Mouse (Mus musculus): ENCODE data around the gene Cacna1g. TPM values are rescaled to one million over a fixed set of nuclear protein-coding genes. Genes with fewer than 3 reads are reported as not detected.

Cacna1g gene
- total RNA-seq, 1 experiment from 2014 or later = 0.24 TPM

GRCm38 (mm10) chr11:94445300-94445699 is 28.7 kb downstream of the Cacna1g start:
- DNase-seq = no peak

- DNase-seq = no peak
These were observed 29.2 kb downstream of the Cacna1g start for GRCm38 (mm10) chr11:94444829-94445228.

DNA sequence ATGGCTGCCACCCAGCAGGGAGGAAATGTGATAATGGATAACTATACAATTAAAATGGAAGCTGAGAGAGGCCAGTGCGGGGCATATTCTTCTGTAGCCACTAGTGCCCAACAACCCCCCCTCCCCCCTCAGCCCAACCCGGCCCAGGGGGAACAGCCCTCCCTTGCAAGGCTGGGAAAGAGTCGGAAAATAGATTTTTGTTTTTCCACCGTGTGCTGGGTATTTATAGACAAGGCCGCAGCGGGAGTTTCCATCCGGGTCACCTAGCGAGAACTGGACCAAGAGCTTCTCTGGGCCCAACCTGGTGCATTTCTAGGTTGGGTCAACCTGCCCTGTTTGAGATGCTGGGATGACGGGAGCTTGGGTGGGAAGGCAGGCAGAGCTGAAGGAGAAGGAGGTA is 32.2 kb downstream of the Cacna1g start:
- DNase-seq = no peak

- DNase-seq = no peak
These were observed 32.9 kb downstream of the Cacna1g start for GRCm38 (mm10) chr11:94441122-94441521.

- no peak for DNase-seq
These were observed 33.6 kb downstream of the Cacna1g start for GRCm38 (mm10) chr11:94440421-94440820.

DNA sequence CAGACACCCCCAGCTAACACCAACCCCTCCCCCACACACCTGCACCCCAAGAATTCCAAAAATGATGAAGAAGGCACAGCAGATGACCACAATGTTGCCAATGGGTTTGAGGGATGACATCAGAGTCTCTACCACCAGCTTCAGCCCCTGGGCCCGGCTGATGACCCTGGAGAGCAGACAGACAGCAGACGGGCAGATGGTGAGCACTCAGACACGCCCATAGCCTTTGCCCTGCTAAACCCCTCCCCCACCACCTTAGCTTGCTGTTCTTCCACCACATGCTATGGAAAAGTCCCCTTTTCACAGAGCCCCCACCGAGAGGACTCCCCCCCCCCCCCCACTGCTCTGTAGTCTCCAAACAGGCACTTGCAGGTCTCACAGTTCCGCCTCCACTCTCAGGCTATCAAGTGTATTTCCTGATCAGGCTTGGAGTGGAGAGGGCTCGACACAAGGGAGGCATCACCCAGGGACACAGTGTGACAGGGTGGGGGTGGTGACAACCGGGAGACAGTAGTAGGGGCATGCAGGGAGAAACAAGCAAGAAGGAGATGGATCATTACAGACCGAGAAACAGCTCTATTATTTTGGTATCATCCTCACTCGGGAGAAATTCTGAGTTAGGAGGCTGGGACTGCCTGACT is 44.9 kb downstream of the Cacna1g start:
- DNase-seq = no peak

- peak; percentile 64 for DNase-seq
These were observed 45.7 kb downstream of the Cacna1g start for GRCm38 (mm10) chr11:94428091-94428835.

GRCm38 (mm10) chr11:94425656-94426055 is 48.3 kb downstream of the Cacna1g start:
- DNase-seq = no peak

DNA sequence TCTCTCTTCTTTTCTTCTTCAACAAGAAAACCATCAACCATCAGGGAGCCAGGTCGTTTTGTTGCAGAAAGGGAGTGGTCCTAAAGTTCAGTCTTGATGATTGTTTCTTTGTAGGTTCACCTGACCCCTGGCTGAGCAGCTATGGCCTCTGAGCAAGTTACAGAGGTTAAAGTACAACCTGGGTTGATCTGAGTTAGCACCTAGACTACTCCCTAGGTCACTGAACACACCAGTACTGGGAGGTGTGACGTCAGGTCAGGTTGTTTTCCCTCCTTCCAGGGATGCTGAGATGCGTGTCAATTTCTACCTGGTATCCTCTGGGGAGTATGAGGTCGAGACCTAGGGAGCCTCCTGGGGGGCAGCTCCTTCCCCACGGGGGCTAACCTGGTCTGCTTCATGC is 48.8 kb downstream of the Cacna1g start:
- DNase-seq = no peak

GRCm38 (mm10) chr11:94424380-94424779 is 49.6 kb downstream of the Cacna1g start:
- DNase-seq = no peak

DNA sequence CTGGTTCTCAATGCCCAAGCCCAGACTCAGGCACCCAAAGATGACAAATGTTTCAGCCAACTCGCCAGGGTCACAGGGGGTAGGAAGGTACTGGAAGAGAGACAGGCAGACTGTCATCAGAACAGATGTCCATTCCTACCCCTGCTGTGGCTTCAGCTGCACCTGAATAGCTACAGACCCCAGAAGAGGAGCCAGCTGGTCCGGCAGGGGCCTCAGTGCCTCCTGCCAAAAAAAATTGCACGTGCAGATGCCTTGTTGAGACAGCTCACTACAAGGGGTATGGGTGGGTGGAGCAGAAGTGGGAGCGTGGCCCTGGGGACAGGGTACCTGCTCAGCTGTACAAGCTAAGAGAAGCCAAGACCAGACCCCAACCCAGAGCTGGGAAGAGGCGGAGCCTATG is 50.1 kb downstream of the Cacna1g start:
- no peak for DNase-seq

GRCm38 (mm10) chr11:94420991-94421390 is 53.0 kb downstream of the Cacna1g start:
- no peak for DNase-seq

- DNase-seq = peak; percentile 41
These were observed 53.7 kb downstream of the Cacna1g start for GRCm38 (mm10) chr11:94420325-94420724.

GRCm38 (mm10) chr11:94419004-94419727 is 54.8 kb downstream of the Cacna1g start:
- no peak for DNase-seq

DNA sequence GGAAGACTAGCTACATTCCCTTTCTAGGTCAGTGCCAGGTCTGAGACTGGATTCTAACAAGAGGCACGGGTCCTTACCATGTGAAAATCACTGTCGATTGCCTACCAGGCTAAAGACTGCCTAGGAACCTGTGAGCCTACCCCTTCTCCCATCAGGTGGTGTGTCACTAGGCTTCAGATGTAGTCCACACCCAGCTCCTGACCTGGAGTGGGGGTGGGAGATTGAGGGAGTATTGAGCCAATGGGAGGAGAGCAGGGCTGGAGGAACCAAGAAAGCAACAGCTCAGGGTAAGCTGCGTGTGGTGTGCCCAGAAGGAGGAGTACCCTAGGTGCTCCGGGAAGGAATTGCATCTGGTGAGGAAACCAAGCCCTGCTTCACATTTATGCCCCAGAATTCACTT is 60.0 kb downstream of the Cacna1g start:
- DNase-seq = no peak

DNA sequence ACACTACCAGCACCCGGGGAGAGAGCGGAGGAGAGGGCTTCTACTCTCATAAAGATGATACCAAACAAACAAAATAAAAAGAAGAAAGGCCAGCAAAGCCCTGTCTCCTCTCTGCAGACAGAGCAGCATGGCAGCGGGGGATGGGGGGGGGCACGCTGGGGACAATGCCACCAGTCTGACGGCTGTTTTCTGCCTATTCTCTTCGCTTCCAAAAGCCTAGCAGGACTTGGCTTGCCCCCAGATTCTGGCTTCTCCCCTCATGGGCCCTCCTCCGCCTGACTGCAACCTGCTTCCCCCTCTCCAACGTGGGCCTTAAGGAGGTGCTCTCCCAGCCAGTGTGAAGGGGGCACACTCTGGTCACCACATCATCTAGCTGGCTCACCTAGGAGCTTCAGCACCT is 60.5 kb downstream of the Cacna1g start:
- DNase-seq = no peak

- DNase-seq = no peak
These were observed 61.0 kb downstream of the Cacna1g start for GRCm38 (mm10) chr11:94412998-94413469.

DNA sequence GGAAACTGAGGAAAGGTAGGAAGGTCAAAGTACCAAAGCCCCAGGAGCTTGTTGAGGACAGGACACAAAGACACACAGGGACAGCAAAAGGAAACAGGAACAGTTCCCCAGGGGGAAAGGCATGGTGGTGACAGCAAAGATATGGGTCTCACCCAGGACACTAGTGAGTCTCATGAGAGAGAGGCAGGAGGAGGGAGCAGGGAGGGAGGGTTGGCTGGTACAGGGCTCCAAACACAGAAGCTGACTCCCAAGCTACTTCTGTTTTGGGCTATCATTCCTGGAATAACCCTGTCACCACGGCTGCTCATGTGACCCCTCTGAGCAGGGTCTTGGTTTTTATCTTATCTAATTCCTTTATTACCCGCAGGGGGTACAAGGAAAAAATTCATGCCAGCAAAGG is 61.4 kb downstream of the Cacna1g start:
- DNase-seq = no peak

- no peak for DNase-seq
These were observed 66.1 kb downstream of the Cacna1g start for GRCm38 (mm10) chr11:94407803-94408321.

- no peak for DNase-seq
These were observed 68.7 kb downstream of the Cacna1g start for GRCm38 (mm10) chr11:94405348-94405747.

- DNase-seq = peak; percentile 86
These were observed 69.2 kb downstream of the Cacna1g start for GRCm38 (mm10) chr11:94404641-94405260.

GRCm38 (mm10) chr11:94404178-94404577 is 69.8 kb downstream of the Cacna1g start:
- no peak for DNase-seq

All from adrenal gland, postnatal 25 days (tissue).